Comparison of ENCODE assay signal across 22 mouse cellular contexts in the genomic region with DNA sequence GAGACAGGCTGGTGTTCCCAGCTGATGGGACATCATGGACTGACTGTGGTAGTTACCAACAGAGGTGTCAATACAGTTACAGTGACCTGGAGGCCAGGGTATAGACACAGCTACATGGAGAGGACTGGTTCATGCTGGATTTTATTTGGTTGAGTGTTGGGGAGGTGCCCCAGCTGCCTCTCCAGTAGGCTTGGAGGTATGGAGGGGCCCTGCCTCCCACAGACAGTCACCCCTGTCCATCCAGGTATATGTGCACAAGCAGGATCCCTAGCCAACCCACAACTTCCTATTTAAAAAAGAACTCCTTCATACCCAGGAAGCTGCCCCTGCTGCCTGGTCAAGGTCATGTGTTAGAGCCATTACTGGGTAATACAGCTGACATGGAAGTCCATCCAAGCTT. TPM values are rescaled to one million over a fixed set of nuclear protein-coding genes. Genes with fewer than 3 reads are reported as not detected.
"Had no signal": no experiment of that assay in that cellular context is flagged by ENCODE, and none has a peak within 500 bp of the region (broad histone marks: within the 10 kb centered on the region; RNA-seq: fewer than 3 reads in every experiment).

No protein-coding gene starts in this region.

- H3K9me3 ChIP-seq: neural tube, embryonic 12.5 days; neural tube, embryonic 13.5 days; neural tube, embryonic 15.5 days; stomach, embryonic 15.5 days had no signal

- H3K27ac ChIP-seq: neural tube, embryonic 12.5 days; neural tube, embryonic 13.5 days; neural tube, embryonic 15.5 days; stomach, embryonic 15.5 days; stomach, postnatal 0 days had no signal

- DNase-seq: retina, postnatal 1 day; right cerebral cortex, adult 18-20 months; right cerebral cortex, postnatal 14 days; right cerebral cortex, postnatal 25 days; right cerebral cortex, postnatal 4 days; spleen, adult 18-20 months; thymus, adult 18-20 months; thymus, adult 2 months; thymus, postnatal 14 days; thymus, postnatal 25 days; thymus, postnatal 36 days; thymus, postnatal 4 days had no signal

- H3K4me3 ChIP-seq: neural tube, embryonic 12.5 days; neural tube, embryonic 13.5 days; neural tube, embryonic 15.5 days; stomach, embryonic 15.5 days had no signal

- H3K27me3 ChIP-seq: neural tube, embryonic 12.5 days; neural tube, embryonic 15.5 days; stomach, embryonic 15.5 days had no signal

- H3K4me1 ChIP-seq: neural tube, embryonic 12.5 days; neural tube, embryonic 13.5 days; neural tube, embryonic 15.5 days; stomach, embryonic 15.5 days had no signal

- H3K36me3 ChIP-seq: neural tube, embryonic 12.5 days; neural tube, embryonic 13.5 days; neural tube, embryonic 15.5 days; stomach, embryonic 15.5 days had no signal

RNA-seq across cellular contexts. Expression of a gene that starts 27.0 kb away (rescaled TPM):
- total RNA-seq: neutrophil, adult 5-6 weeks had no signal
- polyA plus RNA-seq: neural tube, embryonic 12.5 days; neural tube, embryonic 14.5 days; neural tube, embryonic 15.5 days; testis, adult 2 months; thymus, postnatal 0 days; urinary bladder, adult 2 months had no signal
